Mouse (Mus musculus) lung, embryonic 15.5 days (tissue): Measurements from ENCODE around the gene Lrp11. TPM values are rescaled to one million over a fixed set of nuclear protein-coding genes. Genes with fewer than 3 reads are reported as not detected.

Source experiments
- ATAC-seq: fragments of 200-750 bp; cut with Nextera tagmentation; 2 replicates; pipeline ENCODE4 v1.8.0; 2017; ENCODE audit warnings: moderate number of reproducible peaks, borderline replicate concordance; ENCODE audit not compliant: low FRiP score, low TSS enrichment; ENCODE audit errors: extremely low read depth
- H3K27ac ChIP-seq: fragments of 300-500 bp; sonication (generic); 2 replicates; pipeline ENCODE4 v1.5.1; 2015; ENCODE audit warnings: moderate library complexity, mild to moderate bottlenecking, inconsistent platforms
- H3K27me3 ChIP-seq: fragments of 300-500 bp; sonication (generic); 2 replicates; pipeline ENCODE4 v1.6.1; 2015; ENCODE audit warnings: inconsistent platforms
- H3K36me3 ChIP-seq: fragments of 300-500 bp; sonication (generic); 2 replicates; pipeline ENCODE4 v1.6.1; 2015; ENCODE audit warnings: inconsistent platforms
- H3K4me1 ChIP-seq: fragments of 300-500 bp; sonication (generic); 2 replicates; pipeline ENCODE4 v1.6.1; 2015; ENCODE audit warnings: inconsistent platforms
- H3K4me2 ChIP-seq: fragments of 300-500 bp; sonication (generic); 2 replicates; pipeline ENCODE4 v1.6.1; 2015; ENCODE audit warnings: inconsistent platforms, mild to moderate bottlenecking, moderate library complexity
- H3K4me3 ChIP-seq: fragments of 300-500 bp; sonication (generic); 2 replicates; pipeline ENCODE4 v1.5.1; 2015; ENCODE audit warnings: mild to moderate bottlenecking, inconsistent platforms
- H3K9ac ChIP-seq: fragments of 300-500 bp; sonication (generic); 2 replicates; pipeline ENCODE4 v1.6.1; 2015; ENCODE audit warnings: inconsistent platforms
- H3K9me3 ChIP-seq: fragments of 300-500 bp; sonication (generic); 2 replicates; pipeline ENCODE4 v1.6.1; 2016; ENCODE audit warnings: inconsistent platforms
- WGBS: fragments of 180-500 bp; shearing (Covaris S2); methylation state at CpG from one replicate; pipeline ENCODE4 v1.1.7; 2015; 5-methylcytosine and 5-hydroxymethylcytosine counted together
- polyA plus RNA-seq: library from polyadenylated mRNA; unstranded; fragments of >200 nt; fragmentation: Nextera tagmentation; extraction: Ambion mirVana; gene quantifications from 2 replicates; pipeline ENCODE4 v1.2.1, GENCODE M21; 2015

Lrp11 gene
- polyA plus RNA-seq = 4.7 and 5.1 TPM in 2 replicates

DNA sequence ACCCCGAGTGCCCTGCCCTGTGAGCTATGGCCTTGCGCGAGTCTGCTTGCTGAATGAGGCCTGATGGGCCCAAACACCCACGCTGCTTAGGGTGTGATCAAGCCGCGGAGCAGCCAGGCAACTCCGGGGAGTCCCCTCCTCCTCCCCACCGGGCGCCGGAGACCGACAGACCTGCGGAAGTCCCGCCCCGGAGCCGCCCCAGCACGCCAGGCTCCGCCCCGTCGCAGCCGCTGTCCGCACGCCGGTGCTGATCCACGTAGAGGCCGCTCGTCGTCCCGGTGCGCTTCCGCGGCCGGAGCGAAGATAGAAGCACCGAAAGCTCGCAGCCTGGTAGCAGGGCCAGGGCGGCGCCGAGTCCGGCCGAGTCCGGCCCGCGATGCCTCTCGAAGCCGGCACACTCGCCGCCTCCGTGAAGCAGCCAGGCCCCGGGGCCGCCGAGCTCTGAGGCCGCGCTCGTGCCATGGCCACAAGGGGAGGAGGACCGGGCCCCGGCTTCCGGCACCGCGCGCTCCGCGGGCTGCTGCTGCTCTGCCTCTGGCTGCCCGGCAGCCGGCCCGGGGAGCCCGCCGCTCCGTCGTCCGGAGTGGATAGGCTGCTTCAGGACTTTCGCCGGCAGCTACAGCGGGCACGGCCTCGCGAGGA lies at the start of gene Lrp11:
Lrp11 (plus strand) TSS at position 209 of the 642 bp plus-strand sequence.
- H3K9ac ChIP-seq = peak within 1 kb of the TSS; percentile 46
- H3K4me2 ChIP-seq = peak within 1 kb of the TSS; percentile 97
- no peaks in the 10 kb centered on the region for H3K9me3 ChIP-seq
- peak within 1 kb of the TSS; percentile 62 for H3K4me3 ChIP-seq
- no peaks in the 10 kb centered on the region for H3K36me3 ChIP-seq
- under 1% methylated on average over 76 of the region's 76 CpGs for WGBS
- no peak within 1 kb of the TSS for H3K27ac ChIP-seq
- ATAC-seq = peak; percentile 95
- H3K4me1 ChIP-seq = peaks cover 7% of the 10 kb centered on the region
- H3K27me3 ChIP-seq = peaks cover 10% of the 10 kb centered on the region

DNA sequence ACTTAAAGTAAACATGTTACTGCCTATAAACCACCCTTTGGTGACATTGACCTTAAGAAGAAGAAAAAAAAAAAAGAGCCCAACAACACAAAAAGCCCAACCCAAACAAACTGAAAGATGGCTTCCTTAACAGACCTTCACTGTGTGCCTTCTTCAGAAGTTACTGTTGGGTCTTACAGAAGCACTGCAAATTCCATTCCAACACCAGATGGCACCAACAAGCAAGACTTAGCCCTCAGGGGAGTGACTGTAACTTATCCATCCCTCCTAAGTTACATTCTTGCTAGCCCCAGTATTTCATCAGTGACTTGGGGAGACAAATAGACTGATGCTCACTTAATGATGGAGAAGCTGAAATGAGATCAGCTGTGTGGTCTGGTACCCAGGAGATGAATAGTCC lies 11.6 kb upstream of the Lrp11 start:
- Histone ChIP-seq H3K27ac (no peak overlapping the region), H3K4me1 (no peaks in the 10 kb centered on the region), H3K4me2 (no peak overlapping the region), H3K27me3 (no peaks in the 10 kb centered on the region), H3K4me3 (no peak overlapping the region), H3K36me3 (no peaks in the 10 kb centered on the region), H3K9me3 (no peaks in the 10 kb centered on the region), H3K9ac (no peak overlapping the region)
- ATAC-seq = no peak

DNA sequence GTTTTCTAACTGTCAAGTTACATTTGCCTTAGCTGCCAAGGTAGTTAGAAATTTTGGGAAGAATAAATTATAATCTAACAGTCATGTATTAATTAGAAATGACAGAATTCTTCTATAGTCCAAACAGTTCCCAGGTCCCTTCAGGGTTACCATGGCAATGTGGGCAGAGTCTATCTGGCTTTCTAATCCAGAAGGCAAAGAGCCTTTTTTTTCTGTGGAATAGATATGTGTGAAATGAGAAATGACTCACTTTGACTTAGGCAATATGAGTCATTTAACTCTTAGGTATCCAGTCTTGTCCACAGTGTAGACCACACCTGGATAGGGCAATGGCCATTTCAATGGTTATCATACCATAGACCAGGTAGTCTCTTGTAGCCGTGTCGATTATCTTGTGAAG lies 8.2 kb upstream of the Lrp11 start:
- Histone ChIP-seq H3K9me3 (no peaks in the 10 kb centered on the region), H3K4me3 (no peak overlapping the region), H3K27ac (no peak overlapping the region), H3K4me1 (no peaks in the 10 kb centered on the region), H3K9ac (no peak overlapping the region), H3K36me3 (no peaks in the 10 kb centered on the region), H3K27me3 (no peaks in the 10 kb centered on the region), H3K4me2 (no peak overlapping the region)
- ATAC-seq = no peak
- WGBS = 89% methylated on average over 2 of the region's 2 CpGs

DNA sequence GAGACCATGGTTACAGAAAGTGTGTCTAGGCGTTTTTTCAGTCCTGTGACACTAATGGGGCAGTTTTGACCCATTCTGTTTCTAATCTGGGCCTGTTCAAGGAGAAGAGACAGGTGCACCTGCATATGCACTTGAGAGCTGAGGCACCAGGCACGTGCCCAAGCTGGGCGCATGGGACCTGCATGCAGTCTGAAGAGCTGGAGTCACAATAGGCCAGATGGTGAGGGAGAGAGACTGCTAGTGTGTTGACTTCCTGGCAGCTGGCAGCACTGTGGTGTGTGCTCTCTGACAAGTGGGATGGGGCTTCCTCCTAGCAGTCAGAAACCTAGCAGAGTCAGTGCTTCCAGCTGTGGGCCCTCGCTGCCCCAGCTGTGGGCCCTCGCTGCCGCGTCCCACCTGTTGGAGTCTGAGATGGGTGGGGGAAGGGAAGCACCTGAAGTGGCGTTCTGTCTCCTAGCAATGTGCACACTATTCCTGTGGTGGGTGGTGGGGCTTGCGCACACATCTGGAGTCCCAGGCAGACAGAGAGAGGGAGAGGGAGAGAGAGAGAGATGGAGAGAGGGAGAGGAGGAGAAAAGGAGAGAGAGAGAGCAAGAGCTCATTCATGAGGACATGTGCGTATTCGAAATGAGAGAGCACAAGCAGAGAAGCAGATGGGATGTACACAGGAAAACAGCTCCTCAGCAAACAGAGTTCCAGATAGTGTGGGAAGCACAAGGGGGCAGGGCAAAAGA lies 7.3 kb upstream of the Lrp11 start:
- Histone ChIP-seq H3K9me3 (no peaks in the 10 kb centered on the region), H3K27ac (no peak overlapping the region), H3K9ac (no peak overlapping the region), H3K36me3 (no peaks in the 10 kb centered on the region), H3K4me2 (no peak overlapping the region), H3K27me3 (no peaks in the 10 kb centered on the region), H3K4me3 (no peak overlapping the region), H3K4me1 (no peaks in the 10 kb centered on the region)
- peak; percentile 49; the same call in 1 of the 2 replicates for ATAC-seq
- 22% methylated on average over 11 of the region's 11 CpGs for WGBS

DNA sequence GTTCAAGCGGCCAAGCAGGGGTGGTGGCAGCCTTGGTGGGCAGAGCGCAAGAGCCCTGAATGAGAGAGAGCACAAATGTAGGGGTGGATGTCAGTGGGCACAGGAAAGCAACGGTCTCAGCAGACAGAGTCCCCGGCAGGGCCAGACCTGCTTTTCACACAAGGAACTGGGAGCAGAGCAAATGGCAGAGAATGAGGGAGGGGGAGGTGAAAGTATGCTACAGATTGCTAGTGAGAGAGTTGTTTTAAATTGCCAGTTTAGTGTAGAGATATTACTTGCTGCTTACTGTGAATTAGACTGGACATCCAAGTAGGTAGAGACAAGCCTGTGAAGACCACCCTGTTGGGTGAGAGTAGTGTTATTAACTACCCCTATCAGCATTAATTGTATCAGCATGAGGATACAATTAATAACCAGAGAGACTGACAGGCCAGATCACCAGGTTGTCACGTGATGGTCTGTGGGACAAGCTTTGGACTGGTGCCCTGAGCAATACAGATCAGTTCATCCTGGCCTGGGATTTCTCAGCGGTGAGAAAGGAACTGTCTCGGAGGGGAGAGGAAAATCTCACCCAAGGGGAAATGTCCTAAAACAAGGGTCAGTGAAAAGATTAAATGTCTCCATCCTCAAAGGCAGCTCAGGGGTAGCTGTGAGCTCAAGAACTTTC lies 6.6 kb upstream of the Lrp11 start:
- Histone ChIP-seq H3K27me3 (no peaks in the 10 kb centered on the region), H3K9ac (no peak overlapping the region), H3K36me3 (no peaks in the 10 kb centered on the region), H3K4me2 (no peak overlapping the region), H3K27ac (no peak overlapping the region), H3K4me1 (no peaks in the 10 kb centered on the region), H3K9me3 (no peaks in the 10 kb centered on the region), H3K4me3 (no peak overlapping the region)
- WGBS = 34% methylated on average over 7 of the region's 7 CpGs
- ATAC-seq = no peak

DNA sequence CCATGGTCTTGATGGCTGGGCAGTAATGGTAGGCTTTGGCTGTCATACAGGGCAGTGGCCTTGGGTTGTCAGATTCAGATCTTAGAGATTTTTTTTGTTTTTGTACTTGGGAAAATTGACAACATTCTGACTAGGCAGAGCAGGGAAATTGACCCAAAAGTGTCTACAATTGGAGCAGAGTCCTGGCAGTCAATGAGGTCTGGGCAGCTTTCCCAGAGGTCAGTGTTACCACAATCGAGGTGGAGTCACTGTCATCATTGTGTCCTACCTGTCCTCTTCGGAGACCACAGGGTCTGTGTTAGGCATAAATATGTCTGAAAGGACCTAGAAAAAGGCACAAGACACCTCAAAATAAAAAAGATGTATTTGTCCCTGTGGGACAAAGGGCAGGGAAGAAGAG lies 2.8 kb upstream of the Lrp11 start:
- WGBS = 54% methylated on average over 2 of the region's 2 CpGs

DNA sequence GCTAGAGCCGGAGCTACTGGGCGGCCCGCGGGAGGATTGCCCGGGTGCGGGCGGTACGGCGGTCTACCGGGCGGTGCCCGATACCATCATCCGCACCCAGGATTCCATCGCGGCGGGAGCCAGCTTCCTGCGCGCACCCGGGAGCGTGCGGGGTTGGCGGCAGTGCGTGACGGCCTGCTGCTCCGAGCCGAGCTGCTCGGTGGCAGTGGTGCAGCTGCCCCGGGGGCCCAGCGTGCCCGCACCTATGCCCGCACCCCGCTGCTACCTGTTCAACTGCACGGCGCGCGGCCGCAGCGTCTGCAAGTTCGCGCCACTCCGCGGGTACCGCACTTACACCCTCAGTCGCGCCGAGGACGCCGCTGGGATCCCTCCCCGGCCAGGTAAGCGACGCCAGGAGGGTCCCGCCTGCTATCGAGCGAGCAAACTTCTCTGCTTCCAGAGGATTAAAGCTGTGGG lies 662 bp downstream of the Lrp11 start:
- H3K4me3 ChIP-seq = peak overlapping the region; percentile 62
- peak overlapping the region; percentile 97 for H3K4me2 ChIP-seq
- H3K9me3 ChIP-seq = no peaks in the 10 kb centered on the region
- peak overlapping the region; percentile 14; the same call in 1 of the 2 replicates for H3K9ac ChIP-seq
- under 1% methylated on average over 54 of the region's 54 CpGs for WGBS
- H3K4me1 ChIP-seq = peaks cover 7% of the 10 kb centered on the region
- peak; percentile 17 for ATAC-seq
- no peak overlapping the region for H3K27ac ChIP-seq
- H3K27me3 ChIP-seq = peaks cover 10% of the 10 kb centered on the region
- no peaks in the 10 kb centered on the region for H3K36me3 ChIP-seq

More for the DNA sequence above, 2.8 kb upstream of the Lrp11 start:
- H3K36me3 ChIP-seq = no peaks in the 10 kb centered on the region
- no peak overlapping the region for H3K4me2 ChIP-seq
- ATAC-seq = no peak
- H3K27me3 ChIP-seq = peaks cover 7% of the 10 kb centered on the region
- no peak overlapping the region for H3K27ac ChIP-seq
- no peak overlapping the region for H3K4me3 ChIP-seq
- no peaks in the 10 kb centered on the region for H3K9me3 ChIP-seq
- H3K4me1 ChIP-seq = peaks cover 7% of the 10 kb centered on the region
- H3K9ac ChIP-seq = no peak overlapping the region

DNA sequence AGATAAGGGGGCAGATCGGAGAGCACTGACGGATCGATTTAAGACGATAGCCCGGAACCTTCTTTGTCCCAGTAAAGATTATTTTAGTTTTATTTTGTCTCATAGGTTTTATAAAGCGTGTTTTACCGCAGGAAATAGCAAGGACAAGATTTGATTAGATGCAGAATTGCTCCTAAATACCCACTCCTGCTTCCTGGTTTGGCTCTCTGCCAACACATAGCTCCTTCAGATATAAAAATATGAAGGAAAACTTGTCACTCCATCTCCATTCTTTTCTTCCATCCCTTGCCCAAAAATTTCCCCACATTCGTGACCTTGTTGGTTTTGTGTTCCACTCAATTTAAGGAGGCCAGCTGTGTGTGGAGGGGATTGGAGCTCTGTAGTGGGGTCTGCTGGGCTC lies 1.2 kb downstream of the Lrp11 start:
- Histone ChIP-seq H3K27ac (no peak overlapping the region), H3K4me3 (peak overlapping the region; percentile 62), H3K9me3 (no peaks in the 10 kb centered on the region), H3K4me2 (peak overlapping the region; percentile 97), H3K9ac (no peak overlapping the region), H3K27me3 (peaks cover 10% of the 10 kb centered on the region), H3K36me3 (no peaks in the 10 kb centered on the region), H3K4me1 (peaks cover 7% of the 10 kb centered on the region)
- no peak for ATAC-seq
- 5% methylated on average over 8 of the region's 8 CpGs for WGBS

DNA sequence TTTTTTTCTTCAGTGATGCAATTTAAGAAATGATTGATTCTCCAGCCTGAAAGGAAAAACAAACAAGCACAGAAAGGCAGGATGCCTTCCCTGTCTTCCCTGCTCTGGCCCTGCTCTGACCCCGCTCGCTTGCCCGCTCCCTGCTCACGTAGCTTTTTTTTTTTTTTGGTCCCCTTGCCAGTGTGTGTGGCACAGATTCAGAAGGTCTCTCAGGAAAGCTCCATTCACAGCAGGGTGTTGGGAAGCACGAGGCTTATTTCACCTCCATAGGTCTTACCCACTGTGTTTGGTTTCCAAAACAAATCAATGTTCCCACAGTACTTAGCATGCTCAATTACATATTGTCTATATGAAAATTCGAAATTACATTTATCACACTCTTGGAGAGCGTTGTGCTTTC lies 5.2 kb downstream of the Lrp11 start:
- no peak for ATAC-seq
- Histone ChIP-seq H3K4me1 (peaks cover 7% of the 10 kb centered on the region), H3K4me3 (no peak overlapping the region), H3K27me3 (peaks cover 10% of the 10 kb centered on the region), H3K4me2 (no peak overlapping the region), H3K9ac (no peak overlapping the region), H3K27ac (no peak overlapping the region), H3K36me3 (no peaks in the 10 kb centered on the region), H3K9me3 (no peaks in the 10 kb centered on the region)
- 21% methylated on average over 7 of the region's 7 CpGs for WGBS

DNA sequence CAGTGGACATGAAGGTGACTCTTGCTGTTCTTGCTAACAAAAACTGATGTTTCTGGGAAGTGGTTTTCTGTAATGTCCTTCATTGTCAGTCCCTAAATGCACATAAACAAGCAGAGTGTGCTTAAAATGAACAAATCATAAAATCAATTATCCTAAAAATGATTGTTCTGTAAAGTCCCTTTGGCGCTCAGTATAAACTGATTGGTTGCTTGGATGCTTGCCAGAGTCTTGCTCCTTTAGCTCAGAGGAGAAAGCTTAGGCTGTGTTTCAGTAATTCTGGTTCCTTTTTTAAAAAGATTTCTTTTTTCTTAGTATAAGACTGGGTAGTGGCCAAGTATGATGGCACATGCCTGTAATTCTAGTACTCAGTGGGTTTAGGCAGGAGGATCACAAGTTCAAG lies 6.7 kb downstream of the Lrp11 start:
- H3K36me3 ChIP-seq = no peaks in the 10 kb centered on the region
- ATAC-seq = no peak
- 51% methylated on average over 1 of the region's 1 CpGs for WGBS
- H3K4me3 ChIP-seq = no peak overlapping the region
- H3K4me2 ChIP-seq = no peak overlapping the region
- H3K9ac ChIP-seq = no peak overlapping the region
- peaks cover 6% of the 10 kb centered on the region for H3K27me3 ChIP-seq
- no peaks in the 10 kb centered on the region for H3K9me3 ChIP-seq
- H3K4me1 ChIP-seq = 0 out of 2 replicates have a peak, but pooled peaks cover 2% of the 10 kb centered on the region
- no peak overlapping the region for H3K27ac ChIP-seq

DNA sequence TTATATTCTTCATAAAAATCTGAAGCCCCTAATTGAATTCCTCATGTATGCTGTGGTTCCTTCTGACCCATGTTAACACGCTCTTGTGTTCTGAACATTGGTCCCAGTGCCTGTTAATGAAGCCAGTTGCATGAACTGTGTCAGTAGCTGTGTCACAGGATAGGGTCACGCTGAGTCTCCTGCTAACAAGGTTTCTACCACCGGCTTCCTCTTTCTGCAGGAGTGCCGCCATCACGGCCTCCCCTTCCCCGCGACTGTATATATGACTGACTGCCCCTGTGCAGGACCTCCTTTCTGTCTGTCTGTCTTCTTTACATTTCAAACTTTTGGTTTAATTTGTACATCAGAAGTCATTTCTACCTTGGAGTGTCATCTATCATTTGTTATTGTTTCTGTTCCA lies 8.6 kb downstream of the Lrp11 start:
- Histone ChIP-seq H3K36me3 (no peaks in the 10 kb centered on the region), H3K27me3 (no peaks in the 10 kb centered on the region), H3K9ac (no peak overlapping the region), H3K9me3 (no peaks in the 10 kb centered on the region), H3K4me2 (no peak overlapping the region), H3K27ac (no peak overlapping the region), H3K4me1 (0 out of 2 replicates have a peak, but pooled peaks cover 2% of the 10 kb centered on the region), H3K4me3 (no peak overlapping the region)
- no peak for ATAC-seq
- WGBS = 79% methylated on average over 7 of the region's 7 CpGs

DNA sequence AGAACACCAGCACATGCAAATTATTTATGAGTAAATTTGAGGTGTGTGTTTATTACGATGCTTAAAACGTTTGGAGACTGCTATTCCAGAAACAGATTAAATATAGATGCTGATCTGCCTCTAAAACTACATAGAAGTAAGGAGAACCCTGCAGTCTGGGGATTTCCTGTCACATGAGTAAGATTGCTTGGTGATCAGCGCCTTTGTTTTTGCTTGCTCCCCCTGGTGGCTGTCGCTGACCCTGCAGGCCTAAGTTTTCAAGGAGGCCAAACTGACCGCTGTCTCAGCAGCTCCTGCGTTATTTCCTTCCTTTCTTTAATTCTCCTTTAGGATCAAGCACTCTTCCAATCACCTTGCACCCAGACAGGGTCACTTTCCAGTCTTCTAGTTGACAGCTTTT lies 11.0 kb downstream of the Lrp11 start:
- Histone ChIP-seq H3K9me3 (no peaks in the 10 kb centered on the region), H3K36me3 (no peaks in the 10 kb centered on the region), H3K4me2 (no peak overlapping the region), H3K4me3 (no peak overlapping the region), H3K9ac (no peak overlapping the region), H3K27me3 (no peaks in the 10 kb centered on the region), H3K4me1 (0 out of 2 replicates have a peak, but pooled peaks cover 2% of the 10 kb centered on the region), H3K27ac (no peak overlapping the region)
- no peak for ATAC-seq
- 9% methylated on average over 6 of the region's 6 CpGs for WGBS
